Mouse (Mus musculus): ENCODE data around the gene Brap.
A peak's percentile ranks its signal among the peaks of the same experiment; 100 is the strongest.
"Not testable (repeated sequence)": the region's sequence is repeated elsewhere in the genome, so short reads cannot be mapped to it uniquely, and the experiment has no call there.

Brap gene

GRCm38 (mm10) chr5:121670412-121670811 lies 10.0 kb downstream of the Brap start:
- no peak for DNase-seq

- DNase-seq: no peak
Measured at GRCm38 (mm10) chr5:121682250-121682649, 21.9 kb downstream of the Brap start.

GRCm38 (mm10) chr5:121685495-121685894 lies 25.1 kb downstream of the Brap start:
- DNase-seq: no peak

DNA sequence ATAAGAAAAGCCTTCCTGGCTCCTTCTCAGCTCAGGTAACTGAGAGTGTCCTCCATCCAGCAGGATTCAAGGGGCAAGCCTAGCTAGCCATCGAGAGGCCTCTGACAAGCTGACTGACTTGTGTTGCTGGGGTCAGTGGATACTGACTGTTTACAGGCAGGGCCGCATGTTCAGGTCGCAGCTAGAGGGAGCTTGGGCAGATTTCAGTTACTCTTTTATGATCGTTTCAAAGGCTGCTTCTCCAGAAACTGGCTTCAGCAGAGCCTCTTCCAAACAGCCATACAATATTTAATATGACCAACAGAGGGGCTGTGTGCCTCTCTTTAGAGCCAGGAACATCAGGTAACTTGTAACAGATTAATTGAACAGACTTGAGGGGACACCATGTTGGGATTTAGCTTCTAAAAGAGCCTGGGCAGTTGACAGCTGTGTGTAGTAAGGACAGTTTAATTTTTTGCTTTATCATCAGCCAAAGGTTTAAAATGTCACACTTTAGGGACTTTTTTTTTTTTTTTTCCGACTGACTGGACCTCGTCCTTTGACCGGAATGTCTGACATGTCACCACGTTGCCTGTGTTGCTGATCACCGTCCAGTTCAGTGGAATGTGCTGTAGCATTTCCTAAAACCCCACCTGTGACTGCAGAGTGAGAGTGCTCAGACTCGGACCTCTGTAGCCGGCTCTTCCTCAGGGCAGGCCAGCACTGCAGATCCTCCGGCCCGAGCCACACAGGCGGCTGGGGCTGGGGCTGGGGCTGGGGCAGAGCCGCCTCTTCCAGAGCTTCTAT lies 25.9 kb downstream of the Brap start:
- no peak for DNase-seq

DNA sequence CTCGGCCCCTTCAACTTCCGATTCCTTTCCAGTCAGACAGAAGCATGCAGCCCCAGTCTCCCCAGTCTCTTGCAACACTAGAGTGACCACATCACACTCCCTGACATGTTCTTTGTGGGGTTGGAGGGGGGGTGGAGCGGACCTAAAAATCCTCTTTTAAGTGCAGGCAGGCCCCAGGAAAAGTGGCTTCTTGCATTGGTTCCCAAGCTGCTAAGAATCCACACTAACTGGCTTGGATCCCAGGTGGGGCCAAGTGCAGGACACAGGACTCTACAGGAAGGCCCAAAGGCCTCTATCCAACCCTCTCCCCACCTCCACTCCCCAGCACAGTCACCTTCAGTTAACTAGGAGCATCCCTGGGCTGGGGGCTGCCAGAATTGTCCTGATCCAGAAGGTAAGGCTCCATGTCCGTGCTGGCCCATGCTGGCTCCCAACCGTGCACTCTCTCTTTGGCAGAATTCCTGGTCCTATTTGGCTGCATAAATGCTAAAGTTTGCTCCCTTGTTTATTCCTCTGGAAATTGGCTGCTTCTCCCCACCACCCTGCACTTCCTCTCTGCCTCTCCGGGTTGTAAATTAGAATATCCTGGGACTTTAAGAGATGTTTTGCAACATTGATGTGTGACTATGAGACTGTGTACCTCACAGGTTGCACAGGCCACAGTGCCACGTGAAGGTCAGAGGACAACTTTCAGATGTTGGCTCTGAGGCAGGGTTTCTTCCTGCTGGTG lies 30.3 kb downstream of the Brap start:
- no peak for DNase-seq

- not testable (repeated sequence) for DNase-seq
Measured at GRCm38 (mm10) chr5:121691436-121691835, 31.1 kb downstream of the Brap start.

- no peak for DNase-seq
Measured at GRCm38 (mm10) chr5:121692897-121693296, 32.5 kb downstream of the Brap start.

DNA sequence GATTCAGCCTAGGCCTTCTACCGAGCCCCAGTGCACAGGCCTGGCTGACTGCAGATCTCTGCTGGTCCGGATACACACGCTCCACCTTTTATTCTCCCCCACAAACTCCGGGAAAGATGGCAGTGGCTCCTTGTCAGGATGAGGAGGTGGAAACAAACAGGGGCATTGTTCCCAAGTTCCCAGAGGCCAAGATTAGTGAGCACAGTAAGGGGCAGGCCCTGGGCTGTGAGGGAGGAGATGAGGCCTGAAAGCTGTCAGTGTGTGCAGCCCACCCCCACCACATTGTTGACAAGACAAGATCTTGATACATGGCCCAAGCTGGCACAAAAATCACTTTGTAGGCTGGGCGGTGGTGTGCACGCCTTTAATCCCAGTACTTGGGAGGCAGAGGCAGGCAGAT lies 36.4 kb downstream of the Brap start:
- DNase-seq: no peak

DNA sequence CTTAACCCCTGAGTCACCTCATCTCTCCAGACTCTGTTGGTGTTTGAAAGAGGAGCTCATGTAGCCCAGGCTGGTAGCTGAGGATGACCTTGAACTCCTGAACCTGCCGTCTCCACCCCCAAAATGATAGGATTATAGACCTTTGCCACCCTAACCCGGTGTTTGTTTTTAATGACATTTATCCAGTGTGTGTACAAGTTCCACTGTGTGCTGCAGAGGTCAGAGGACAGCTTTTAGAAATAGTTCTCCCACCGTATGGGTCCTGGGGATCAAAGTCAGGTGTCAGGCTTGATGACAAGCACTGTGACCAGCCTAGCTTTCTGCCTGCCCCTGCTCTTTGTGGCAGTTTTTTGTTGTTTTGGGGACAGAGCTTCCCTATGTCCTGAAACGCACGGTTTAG lies 39.5 kb downstream of the Brap start:
- no peak for DNase-seq

- DNase-seq: peak; percentile 70
Measured at GRCm38 (mm10) chr5:121700496-121700895, 40.1 kb downstream of the Brap start.

GRCm38 (mm10) chr5:121701111-121701769 lies 40.9 kb downstream of the Brap start:
- no peak for DNase-seq

- no peak for DNase-seq
Measured at GRCm38 (mm10) chr5:121703341-121703740, 43.0 kb downstream of the Brap start.

DNA sequence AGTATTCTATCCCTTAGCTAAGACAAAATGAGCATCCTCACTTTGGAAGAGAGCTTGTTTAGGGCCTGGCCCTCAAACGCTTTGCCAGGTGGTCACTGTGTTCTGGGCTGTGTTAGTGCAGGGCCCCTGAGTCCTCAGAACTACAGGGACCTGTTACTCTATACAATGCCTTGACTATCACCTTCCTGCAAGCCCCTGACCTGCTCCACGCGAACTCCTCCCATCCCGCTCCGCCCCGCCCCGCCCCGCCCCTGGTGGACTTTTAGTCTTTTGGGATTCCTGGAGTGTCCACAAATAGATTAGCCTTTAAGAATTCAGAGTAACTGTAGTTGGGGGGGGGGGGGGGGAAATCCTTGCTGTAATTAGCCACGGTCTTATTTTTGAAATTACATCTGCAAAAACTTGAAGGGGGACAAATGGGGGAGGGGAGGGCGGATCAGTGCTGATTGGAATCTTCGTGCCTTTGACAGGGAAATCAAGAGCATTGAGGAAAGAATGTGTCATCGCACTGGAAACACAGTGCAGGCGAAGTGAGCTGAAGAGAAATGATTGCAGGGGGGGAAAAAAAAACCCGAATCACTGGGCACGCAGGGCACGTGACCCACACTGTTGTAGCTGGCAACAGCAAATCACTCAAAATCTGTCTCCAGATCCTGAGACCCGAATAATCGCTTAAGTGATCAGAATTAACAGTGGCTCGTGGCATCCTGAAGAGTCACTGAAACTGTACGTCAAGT lies 44.3 kb downstream of the Brap start:
- no peak for DNase-seq

DNA sequence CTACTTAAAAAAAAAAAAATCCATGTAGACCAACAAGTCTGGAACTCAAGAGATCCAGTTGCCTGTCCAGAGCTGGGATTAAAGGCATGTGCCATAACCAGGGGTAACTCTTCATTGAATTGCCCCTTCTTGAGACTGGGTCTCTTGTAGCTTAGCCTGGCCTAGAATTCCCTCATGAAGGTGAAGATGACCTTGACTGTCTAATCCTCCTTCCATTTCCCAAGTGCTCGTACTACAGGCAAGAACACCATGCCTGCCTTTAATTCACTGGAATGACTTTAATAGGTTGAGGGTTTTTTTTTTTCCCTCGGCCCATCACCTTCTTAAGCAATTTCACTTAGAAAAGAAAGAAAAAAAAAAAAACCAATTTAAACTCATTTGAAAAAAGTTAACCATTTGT lies 50.0 kb downstream of the Brap start:
- DNase-seq: no peak

- peak; percentile 10 for DNase-seq
Measured at GRCm38 (mm10) chr5:121710851-121711173, 50.4 kb downstream of the Brap start.

DNA sequence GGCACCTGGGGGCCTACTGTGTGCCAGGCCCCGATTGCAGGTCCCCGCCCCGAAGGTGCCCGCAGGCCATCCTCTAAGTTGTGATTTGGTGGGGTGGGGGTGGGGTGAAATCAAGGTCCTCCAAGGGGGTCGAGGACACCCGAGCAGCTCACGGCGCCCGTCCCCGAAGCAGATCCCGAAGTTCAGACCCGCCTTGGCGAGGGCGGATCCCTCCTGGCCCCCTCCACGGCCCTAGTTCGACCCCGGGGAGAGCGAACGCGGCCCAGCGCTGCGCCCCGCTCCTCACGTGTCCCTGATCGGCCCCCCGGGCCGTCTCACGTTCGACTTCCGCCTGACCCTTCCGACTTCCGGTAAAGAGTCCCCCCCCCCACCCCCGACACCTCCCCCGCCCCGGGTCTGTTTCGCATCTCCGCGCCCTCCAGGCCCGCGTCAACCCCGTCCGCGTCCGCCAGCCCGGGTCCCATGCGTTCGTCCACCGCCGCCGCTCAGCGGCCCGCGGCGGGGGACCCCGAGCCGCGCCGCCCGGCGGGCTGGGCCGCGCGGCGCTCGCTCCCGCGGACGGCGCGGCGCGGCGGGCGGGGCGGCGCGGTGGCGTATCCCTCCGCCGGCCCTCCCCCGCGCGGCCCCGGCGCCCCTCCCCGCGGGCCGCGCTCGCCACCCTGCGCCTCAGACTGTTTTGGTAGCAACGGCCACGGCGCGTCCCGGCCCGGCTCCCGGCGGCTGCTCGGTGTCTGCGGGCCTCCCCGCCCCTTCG lies 51.0 kb downstream of the Brap start, which contains the start of gene Atxn2:
Gene Atxn2, plus strand, starts transcription at position 164 of the 754 bp plus-strand sequence.
- peak; percentile 79 for DNase-seq

DNA sequence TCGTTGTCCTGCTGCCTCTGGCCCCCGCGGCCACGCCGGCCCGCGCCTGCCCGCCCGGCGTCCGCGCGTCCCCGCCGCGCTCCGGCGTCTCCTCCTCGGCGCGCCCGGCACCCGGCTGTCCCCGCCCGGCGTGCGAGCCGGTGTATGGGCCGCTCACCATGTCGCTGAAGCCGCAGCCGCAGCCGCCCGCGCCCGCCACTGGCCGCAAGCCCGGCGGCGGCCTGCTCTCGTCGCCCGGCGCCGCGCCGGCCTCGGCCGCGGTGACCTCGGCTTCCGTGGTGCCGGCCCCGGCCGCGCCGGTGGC lies 51.5 kb downstream of the Brap start:
- no peak for DNase-seq

- DNase-seq: no peak
Measured at GRCm38 (mm10) chr5:121712232-121712933, 52.0 kb downstream of the Brap start.

DNA sequence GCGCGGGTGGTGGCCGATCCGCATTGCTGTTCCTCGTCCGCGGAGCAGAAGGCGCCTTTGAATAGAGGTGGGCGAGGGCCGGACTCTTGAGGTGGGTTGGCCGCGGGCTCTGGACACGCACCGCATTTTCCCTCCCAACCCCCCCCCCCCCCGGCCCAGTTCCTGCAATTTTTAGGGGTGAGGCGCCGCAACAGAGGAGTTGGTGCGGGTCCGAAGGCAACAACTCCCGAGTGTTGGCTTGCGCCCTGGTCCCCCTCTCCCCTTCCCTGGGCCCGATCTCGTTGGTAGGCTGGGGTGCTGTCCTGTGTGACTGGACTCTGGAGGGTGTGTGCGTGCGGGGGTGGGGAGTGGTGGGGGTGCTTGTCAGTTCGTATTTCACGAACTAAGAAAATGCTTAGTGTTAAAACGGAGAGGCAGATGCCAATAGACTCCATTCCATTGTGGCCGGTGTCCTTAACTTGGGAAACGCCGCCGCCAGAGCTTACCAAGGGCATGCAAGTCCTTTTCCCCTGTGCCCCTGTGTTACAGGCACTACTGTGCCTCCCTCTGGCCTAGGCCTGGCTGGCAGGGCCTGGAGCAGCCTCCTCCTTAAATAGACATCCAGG lies 52.7 kb downstream of the Brap start:
- peak; percentile 23 for DNase-seq

GRCm38 (mm10) chr5:121714331-121714730 lies 54.0 kb downstream of the Brap start:
- DNase-seq: no peak

- no peak for DNase-seq
Measured at GRCm38 (mm10) chr5:121714928-121715327, 54.6 kb downstream of the Brap start.

- DNase-seq: no peak
Measured at GRCm38 (mm10) chr5:121718462-121718861, 58.1 kb downstream of the Brap start.

All from layer of hippocampus, adult 9-11 months (tissue).